Mouse (Mus musculus) liver, embryonic 14.5 days (tissue): ENCODE data around the gene Fuca2. TPM values are rescaled to one million over a fixed set of nuclear protein-coding genes. Genes with fewer than 3 reads are reported as not detected.

Experiments
- ATAC-seq: fragments of 200-750 bp; cut with Nextera tagmentation; 2 replicates; pipeline ENCODE4 v1.8.0; 2017; ENCODE audit warnings: moderate number of reproducible peaks, mild to moderate bottlenecking, moderate library complexity; ENCODE audit not compliant: insufficient read depth
- DNase-seq, 3 experiments: peaks; one replicate each; pipeline ENCODE4 v3.0.0-alpha.2; 2012 to 2013; ENCODE audit warnings: low read depth in 3 of 3, low spot score in 3 of 3
- H3K27ac ChIP-seq: fragments of 300-500 bp; sonication (generic); 2 replicates; pipeline ENCODE4 v1.5.1; 2014; ENCODE audit warnings: moderate library complexity, mild to moderate bottlenecking, control low read depth, inconsistent platforms
- H3K27me3 ChIP-seq: fragments of 300-500 bp; sonication (generic); 2 replicates; pipeline ENCODE4 v1.6.1; 2014; ENCODE audit warnings: mild to moderate bottlenecking, low read length, moderate library complexity; ENCODE audit not compliant: control insufficient read depth, insufficient read depth
- H3K36me3 ChIP-seq: fragments of 300-500 bp; sonication (generic); replicated peaks from 2 replicates; pipeline ENCODE4 v1.6.1; 2014; ENCODE audit warnings: low read depth; ENCODE audit not compliant: control insufficient read depth, insufficient read depth
- H3K4me1 ChIP-seq, 2 experiments: fragments of 200-500 bp in 1 of 2; fragments of 300-500 bp in 1 of 2; sonication (generic) in 1 of 2; replicated peaks; 2 replicates each; pipeline ENCODE4 v1.6.1; 2012 to 2014; ENCODE audit warnings: antibody characterized with exemption in 1 of 2, inconsistent platforms in 1 of 2, low read length in 1 of 2; ENCODE audit not compliant: control insufficient read depth in 2 of 2, insufficient read depth in 2 of 2
- H3K4me2 ChIP-seq: fragments of 300-500 bp; sonication (generic); 2 replicates; pipeline ENCODE4 v1.6.1; 2014; ENCODE audit warnings: low read depth, mild to moderate bottlenecking, control low read depth, moderate library complexity
- H3K4me3 ChIP-seq, 2 experiments: fragments of 200-500 bp in 1 of 2; fragments of 300-500 bp in 1 of 2; sonication (generic) in 1 of 2; 2 replicates each; pipeline ENCODE4 v1.5.1; 2012 to 2014; ENCODE audit warnings: low read depth in 2 of 2, low read length in 2 of 2, mild to moderate bottlenecking in 2 of 2, control low read depth in 1 of 2, inconsistent platforms in 1 of 2, moderate library complexity in 1 of 2; ENCODE audit not compliant: insufficient read depth in 1 of 2
- H3K9ac ChIP-seq: fragments of 300-500 bp; sonication (generic); replicated peaks from 2 replicates; pipeline ENCODE4 v1.6.1; 2014; ENCODE audit warnings: mild to moderate bottlenecking, control low read depth, moderate library complexity
- H3K9me3 ChIP-seq: fragments of 300-500 bp; sonication (generic); 2 replicates; pipeline ENCODE4 v1.6.1; 2016; ENCODE audit warnings: low read length, mixed read lengths; ENCODE audit not compliant: control insufficient read depth
- CTCF ChIP-seq: IDR thresholded peaks from 2 replicates; pipeline ENCODE4 v1.5.1; 2016; ENCODE audit warnings: antibody characterized with exemption, low read depth, control low read depth
- EP300 ChIP-seq: IDR thresholded peaks from 2 replicates; pipeline ENCODE4 v1.6.1; 2016; ENCODE audit warnings: antibody characterized with exemption, low read depth
- WGBS: fragments of 180-500 bp; shearing (Covaris S2); extraction: QIAGEN DNeasy Blood & Tissue Kit; methylation state at CpG from one replicate; pipeline ENCODE4 v1.1.7; 2014; ENCODE audit not compliant: insufficient replicate concordance; 5-methylcytosine and 5-hydroxymethylcytosine counted together
- polyA plus RNA-seq, 2 experiments: library from polyadenylated mRNA; depleted of rRNA in 1 of 2; stranded (reverse) in 1 of 2; unstranded in 1 of 2; fragments of >200 nt; fragmentation: Nextera tagmentation in 1 of 2; extraction: Ambion mirVana in 1 of 2; gene quantifications; 2 replicates each; pipeline versions ENCODE4 v1.2.1 to v1.2.3; 2012 to 2014

Gene Fuca2
- polyA plus RNA-seq, 2 experiments, result 23.9 to 66.7 TPM

DNA sequence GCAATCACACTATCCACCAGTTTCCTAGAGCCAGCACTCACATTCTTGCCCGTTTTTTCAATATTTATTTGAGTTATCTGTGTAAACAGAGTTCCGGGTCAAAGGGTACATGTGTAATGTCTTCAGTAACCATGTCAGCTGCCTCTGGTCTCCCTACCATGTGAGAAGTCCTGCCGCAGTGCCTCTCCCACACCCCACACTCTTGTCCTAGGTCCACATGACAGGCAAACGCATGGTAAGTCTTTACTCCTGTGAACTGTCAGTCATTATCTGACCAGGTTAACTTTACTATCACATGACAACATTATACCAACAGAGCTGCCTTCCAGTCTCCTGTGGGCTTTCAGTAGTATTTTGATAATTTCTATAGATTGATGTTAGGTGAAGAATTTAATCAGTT lies 28.8 kb downstream of the Fuca2 start:
- DNase-seq (no peak), ATAC-seq (no peak)
- WGBS, result 67% methylated on average over 4 of the region's 4 CpGs
- no peaks in the 10 kb centered on the region for H3K9me3 ChIP-seq
- TF ChIP-seq EP300 (no peak), CTCF (no peak)
- H3K4me2 ChIP-seq, result no peak overlapping the region
- no peak overlapping the region for H3K9ac ChIP-seq
- no peak overlapping the region for H3K4me3 ChIP-seq
- no peak overlapping the region for H3K27ac ChIP-seq
- no peaks in the 10 kb centered on the region for H3K4me1 ChIP-seq
- H3K36me3 ChIP-seq, result no peaks in the 10 kb centered on the region
- no peaks in the 10 kb centered on the region for H3K27me3 ChIP-seq

- H3K9ac ChIP-seq, result no peak overlapping the region
- H3K27me3 ChIP-seq, result no peaks in the 10 kb centered on the region
- H3K4me1 ChIP-seq, result no peaks in the 10 kb centered on the region
- TF ChIP-seq EP300, result no peak
- DNase-seq, result no peak
- no peaks in the 10 kb centered on the region for H3K9me3 ChIP-seq
- no peak for ATAC-seq
- peaks cover 2% of the 10 kb centered on the region for H3K36me3 ChIP-seq
- no peak overlapping the region for H3K27ac ChIP-seq
- no peak overlapping the region for H3K4me3 ChIP-seq
- H3K4me2 ChIP-seq, result no peak overlapping the region
- 68% methylated on average over 3 of the region's 3 CpGs for WGBS
Observed at GRCm38 (mm10) chr10:13534751-13535150, 35.4 kb downstream of the Fuca2 start.

GRCm38 (mm10) chr10:13536706-13537105 lies 37.4 kb downstream of the Fuca2 start:
- Histone ChIP-seq H3K4me1 (no peaks in the 10 kb centered on the region), H3K27ac (no peak overlapping the region), H3K4me2 (no peak overlapping the region), H3K4me3 (no peak overlapping the region), H3K27me3 (no peaks in the 10 kb centered on the region), H3K36me3 (peaks cover 2% of the 10 kb centered on the region), H3K9me3 (no peaks in the 10 kb centered on the region), H3K9ac (no peak overlapping the region)
- TF ChIP-seq CTCF, result no peak
- no peak for TF ChIP-seq EP300
- ATAC-seq (no peak), DNase-seq (no peak)
- 89% methylated on average over 7 of the region's 7 CpGs for WGBS

- no peak overlapping the region for H3K4me3 ChIP-seq
- H3K27ac ChIP-seq, result no peak overlapping the region
- DNase-seq (no peak), ATAC-seq (no peak)
- H3K9ac ChIP-seq, result no peak overlapping the region
- WGBS, result 75% methylated on average over 7 of the region's 7 CpGs
- no peak overlapping the region for H3K4me2 ChIP-seq
- no peaks in the 10 kb centered on the region for H3K27me3 ChIP-seq
- H3K36me3 ChIP-seq, result no peaks in the 10 kb centered on the region; the same call in none of the 2 replicates
- H3K4me1 ChIP-seq, result no peaks in the 10 kb centered on the region
- H3K9me3 ChIP-seq, result no peaks in the 10 kb centered on the region
- TF ChIP-seq CTCF (no peak), EP300 (no peak)
Observed at GRCm38 (mm10) chr10:13539769-13540333, 40.5 kb downstream of the Fuca2 start.

GRCm38 (mm10) chr10:13541721-13542120 lies 42.4 kb downstream of the Fuca2 start:
- H3K4me2 ChIP-seq, result no peak overlapping the region
- no peak overlapping the region for H3K4me3 ChIP-seq
- no peaks in the 10 kb centered on the region for H3K4me1 ChIP-seq
- no peaks in the 10 kb centered on the region; the same call in none of the 2 replicates for H3K36me3 ChIP-seq
- WGBS, result 81% methylated on average over 5 of the region's 5 CpGs
- H3K9me3 ChIP-seq, result no peaks in the 10 kb centered on the region
- no peak overlapping the region for H3K9ac ChIP-seq
- no peak overlapping the region for H3K27ac ChIP-seq
- no peaks in the 10 kb centered on the region for H3K27me3 ChIP-seq
- DNase-seq, result no peak
- TF ChIP-seq CTCF, result no peak
- TF ChIP-seq EP300, result no peak
- no peak for ATAC-seq
